Mouse (Mus musculus): ENCODE measurements around the gene Sumo1. TPM values are rescaled to one million over a fixed set of nuclear protein-coding genes. Genes with fewer than 3 reads are reported as not detected.

Gene Sumo1
- total and polyA plus RNA-seq, 3 experiments = 129 to 131 TPM; not detected in 1

DNA sequence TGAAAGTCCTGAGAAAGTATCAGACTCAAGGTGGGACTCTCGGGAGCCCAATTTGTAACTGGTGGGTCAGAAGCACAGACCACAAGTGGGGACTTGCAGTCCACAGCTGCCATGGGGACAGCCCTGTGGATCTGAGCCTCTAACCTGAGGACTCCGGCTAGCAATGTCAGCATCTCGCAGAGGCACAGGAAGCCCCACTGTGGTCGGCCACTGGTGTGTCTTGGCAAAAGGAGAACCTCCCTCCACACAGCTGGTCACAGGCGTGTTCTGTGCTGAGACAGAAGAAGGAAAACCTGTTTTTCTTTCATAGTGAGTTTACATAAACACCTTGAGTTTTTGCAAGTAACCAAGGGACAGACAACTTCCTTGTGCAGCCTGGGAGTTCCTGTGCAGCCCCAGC, 104.8 kb downstream of the Sumo1 start:
- no peak for DNase-seq (ENCODE audit: low read depth, low spot score)
- Histone ChIP-seq H3K4me1 (ENCODE audit: control insufficient read depth in 1 of 2, insufficient read depth in 2 of 2, low read length in 2 of 2) (peaks cover 0 to 3% of the 10 kb centered on the region in 2 experiments; a peak in 1 of 4 replicates), H3K4me3 (ENCODE audit: control insufficient read depth in 1 of 2, insufficient read depth in 1 of 2, low read depth in 2 of 2, low read length in 2 of 2) (no peak overlapping the region), H3K79me2 (ENCODE audit: control insufficient read depth, insufficient read depth, low read length, poor library complexity) (no peaks in the 10 kb centered on the region), H3K27ac (ENCODE audit: control insufficient read depth, low read depth, low read length) (no peak overlapping the region), H3K36me3 (ENCODE audit: control insufficient read depth in 1 of 2, insufficient read depth in 2 of 2, low read length in 2 of 2) (no peaks in the 10 kb centered on the region), H3K9ac (ENCODE audit: control insufficient read depth, low read depth, low read length, poor library complexity, severe bottlenecking) (no peak overlapping the region), H3K27me3 (ENCODE audit: control insufficient read depth in 1 of 2, insufficient read depth in 2 of 2, low read length in 2 of 2) (peaks cover 6 to 8% of the 10 kb centered on the region in 2 experiments; a peak in 3 of 4 replicates), H3K9me3 (replicated peaks; ENCODE audit: insufficient read depth, low read length) (no peaks in the 10 kb centered on the region)
- TF ChIP-seq MAX (IDR thresholded peaks at IDR 0.05; ENCODE audit: low read length) (no peak), GABPA (IDR thresholded peaks at IDR 0.05; ENCODE audit: low read depth, low read length) (no peak), EP300 (IDR thresholded peaks at IDR 0.05; ENCODE audit: low read depth in 1 of 2, low read length in 2 of 2) (no peak), JUND (IDR thresholded peaks at IDR 0.05; ENCODE audit: low read depth, low read length) (no peak)

DNA sequence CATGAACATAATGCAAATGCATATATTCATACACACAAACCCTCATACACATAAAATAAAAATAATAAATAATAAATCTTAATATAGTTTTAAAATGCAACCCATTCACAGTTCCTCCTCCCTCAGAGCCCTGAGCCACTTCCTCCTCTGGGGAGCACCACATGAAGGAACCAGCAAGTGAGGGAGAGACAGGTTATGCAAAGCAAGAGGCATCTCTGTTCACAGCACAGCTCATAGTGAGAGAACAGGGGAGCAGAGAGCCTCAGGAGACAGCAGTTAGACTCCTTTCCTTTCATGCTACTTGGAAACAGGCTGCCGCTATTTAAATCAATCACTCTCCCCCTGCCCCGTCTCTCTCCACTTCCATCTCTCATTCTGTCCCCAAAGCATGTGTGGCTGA, 107.1 kb downstream of the Sumo1 start:
- no peak overlapping the region for H3K4me3 ChIP-seq (ENCODE audit: control insufficient read depth in 1 of 2, insufficient read depth in 1 of 2, low read depth in 2 of 2, low read length in 2 of 2)
- H3K79me2 ChIP-seq (ENCODE audit: control insufficient read depth, insufficient read depth, low read length, poor library complexity) = no peaks in the 10 kb centered on the region
- H3K27ac ChIP-seq (ENCODE audit: control insufficient read depth, low read depth, low read length) = no peak overlapping the region
- no peaks in the 10 kb centered on the region for H3K36me3 ChIP-seq (ENCODE audit: control insufficient read depth in 1 of 2, insufficient read depth in 2 of 2, low read length in 2 of 2)
- H3K4me1 ChIP-seq (ENCODE audit: control insufficient read depth in 1 of 2, insufficient read depth in 2 of 2, low read length in 2 of 2) = no peaks in the 10 kb centered on the region
- no peak for DNase-seq (ENCODE audit: low read depth, low spot score)
- H3K27me3 ChIP-seq (ENCODE audit: control insufficient read depth in 1 of 2, insufficient read depth in 2 of 2, low read length in 2 of 2) = peaks cover 5 to 6% of the 10 kb centered on the region in 2 experiments; a peak in 3 of 4 replicates
- no peak for TF ChIP-seq MAX (IDR thresholded peaks at IDR 0.05; ENCODE audit: low read length)
- no peak for TF ChIP-seq KAT2A (conservative IDR thresholded peaks at IDR 0.05; ENCODE audit: low read depth, low read length)
- no peak for TF ChIP-seq GABPA (IDR thresholded peaks at IDR 0.05; ENCODE audit: low read depth, low read length)
- no peak for TF ChIP-seq E2F4 (IDR thresholded peaks at IDR 0.05; ENCODE audit: borderline replicate concordance, low read depth, low read length)
- no peak for TF ChIP-seq MAFK (IDR thresholded peaks at IDR 0.05; ENCODE audit: borderline replicate concordance, low read depth, low read length)
- no peak for TF ChIP-seq SIN3A (IDR thresholded peaks at IDR 0.05; ENCODE audit: low read length)
- TF ChIP-seq BHLHE40 (IDR thresholded peaks at IDR 0.05; ENCODE audit: borderline replicate concordance, low read depth, low read length) = no peak
- TF ChIP-seq MAZ (IDR thresholded peaks at IDR 0.05; ENCODE audit: low read depth, low read length) = no peak
- no peak for TF ChIP-seq RCOR1 (IDR thresholded peaks at IDR 0.05; ENCODE audit: low read depth, low read length)
- no peak for TF ChIP-seq MXI1 (IDR thresholded peaks at IDR 0.05; ENCODE audit: low read depth, low read length)
- TF ChIP-seq NELFE (IDR thresholded peaks at IDR 0.05; ENCODE audit: low read depth, low read length) = no peak
- no peak for TF ChIP-seq POLR2AphosphoS2 (IDR thresholded peaks at IDR 0.05; ENCODE audit: low read length)
- no peak for TF ChIP-seq USF1 (IDR thresholded peaks at IDR 0.05; ENCODE audit: low read depth, low read length)
- no peak for TF ChIP-seq ZKSCAN1 (IDR thresholded peaks at IDR 0.05; ENCODE audit: low read depth, low read length)
- no peak for TF ChIP-seq GATA1 (IDR thresholded peaks at IDR 0.05; ENCODE audit: low read depth, low read length)
- no peak for TF ChIP-seq MEF2A (IDR thresholded peaks at IDR 0.05; ENCODE audit: extremely low read depth, insufficient replicate concordance, low read depth, low read length, poor library complexity, severe bottlenecking)
- no peak for TF ChIP-seq ZC3H11A (IDR thresholded peaks at IDR 0.05; ENCODE audit: low read depth, low read length)
- no peak for TF ChIP-seq USF2 (IDR thresholded peaks at IDR 0.05; ENCODE audit: borderline replicate concordance in 1 of 2, insufficient read depth in 1 of 2, low read depth in 1 of 2, low read length in 2 of 2)
- H3K9me3 ChIP-seq (replicated peaks; ENCODE audit: insufficient read depth, low read length) = no peaks in the 10 kb centered on the region
- H3K9ac ChIP-seq (ENCODE audit: control insufficient read depth, low read depth, low read length, poor library complexity, severe bottlenecking) = no peak overlapping the region
